Mouse (Mus musculus) adrenal gland, postnatal 4 days (tissue): ENCODE data around the gene Il21r. TPM values are rescaled to one million over a fixed set of nuclear protein-coding genes. Genes with fewer than 3 reads are reported as not detected.
A peak's percentile ranks its signal among the peaks of the same experiment; 100 is the strongest.

ENCODE experiments used
- DNase-seq, 2 experiments: peaks; one replicate each; pipeline ENCODE4 v3.0.0; 2021 to 2022; ENCODE audit warnings: low spot score in 2 of 2, mixed read lengths in 2 of 2
- long read RNA-seq, 2 experiments: library from polyadenylated mRNA; stranded (forward); transcript quantifications; one replicate each; pipeline ENCODE4 v2.0.0; 2021
- total RNA-seq, 2 experiments: library from RNA; stranded (reverse); gene quantifications; 2 replicates each; pipeline ENCODE4 v1.2.3; 2021

Il21r gene
- total RNA-seq: under 1 TPM; 0.76 TPM
- long read RNA-seq, experiment 1, partial matches to known transcripts: 1 of 2 reads
- long read RNA-seq, experiment 1, other reads (novel, unspliced or antisense): 0 of 2 reads
- long read RNA-seq, experiment 2, partial matches to known transcripts: 2 of 4 reads
- long read RNA-seq, experiment 2, other reads (novel, unspliced or antisense): 0 of 4 reads

GRCm38 (mm10) chr7:125603185-125603631 is at the start of gene Il21r:
Il21r (plus strand) TSS chr7:125603429.
- no peak for DNase-seq

GRCm38 (mm10) chr7:125553653-125554428 is 49.4 kb upstream of the Il21r start:
- DNase-seq: peak in 1 of 2 experiments; percentile 3

- peak in 1 of 2 experiments; percentile 2 for DNase-seq
Observed at GRCm38 (mm10) chr7:125554456-125555114, 48.6 kb upstream of the Il21r start.

GRCm38 (mm10) chr7:125555351-125555872 is 47.8 kb upstream of the Il21r start:
- peak in 1 of 2 experiments; percentile 2 for DNase-seq

- no peak for DNase-seq
Observed at GRCm38 (mm10) chr7:125556096-125556495, 47.1 kb upstream of the Il21r start.

GRCm38 (mm10) chr7:125556865-125557264 is 46.4 kb upstream of the Il21r start:
- no peak for DNase-seq

- DNase-seq: no peak
Observed at GRCm38 (mm10) chr7:125558401-125558945, 44.8 kb upstream of the Il21r start.

- no peak for DNase-seq
Observed at GRCm38 (mm10) chr7:125558997-125559396, 44.2 kb upstream of the Il21r start.

- DNase-seq: no peak
Observed at GRCm38 (mm10) chr7:125559537-125559936, 43.7 kb upstream of the Il21r start.

GRCm38 (mm10) chr7:125560146-125560785 is 43.0 kb upstream of the Il21r start:
- DNase-seq: no peak

- peak in 1 of 2 experiments; percentile 72 for DNase-seq
Observed at GRCm38 (mm10) chr7:125561085-125561690, 42.0 kb upstream of the Il21r start.

- no peak for DNase-seq
Observed at GRCm38 (mm10) chr7:125562413-125562812, 40.8 kb upstream of the Il21r start.

- DNase-seq: no peak
Observed at GRCm38 (mm10) chr7:125563093-125563492, 40.1 kb upstream of the Il21r start.

GRCm38 (mm10) chr7:125564316-125565024 is 38.8 kb upstream of the Il21r start:
- DNase-seq: no peak

GRCm38 (mm10) chr7:125565516-125566285 is 37.5 kb upstream of the Il21r start:
- DNase-seq: no peak

- no peak for DNase-seq
Observed at GRCm38 (mm10) chr7:125566420-125566819, 36.8 kb upstream of the Il21r start.

- DNase-seq: no peak
Observed at GRCm38 (mm10) chr7:125568888-125569287, 34.3 kb upstream of the Il21r start.

GRCm38 (mm10) chr7:125571891-125572290 is 31.3 kb upstream of the Il21r start:
- no peak for DNase-seq

- DNase-seq: no peak
Observed at GRCm38 (mm10) chr7:125572737-125573136, 30.5 kb upstream of the Il21r start.
